Mouse (Mus musculus) forebrain, embryonic 14.5 days (tissue): ENCODE results near the gene Rfx4. TPM values are rescaled to one million over a fixed set of nuclear protein-coding genes. Genes with fewer than 3 reads are reported as not detected.

ENCODE experiments used
- ATAC-seq: fragments of 200-750 bp; cut with Nextera tagmentation; 2 replicates; pipeline ENCODE4 v1.8.0; 2017; ENCODE audit warnings: mild to moderate bottlenecking, moderate library complexity
- DNase-seq: peaks from one replicate; pipeline ENCODE4 v3.0.0-alpha.2; 2015; ENCODE audit warnings: low spot score
- H3K27ac ChIP-seq: fragments of 300-500 bp; sonication (generic); 2 replicates; pipeline ENCODE4 v1.5.1; 2014; ENCODE audit warnings: low read depth, mild to moderate bottlenecking, control low read depth, low read length, moderate library complexity
- H3K27me3 ChIP-seq: fragments of 300-500 bp; sonication (generic); replicated peaks from 2 replicates; pipeline ENCODE4 v1.6.1; 2014; ENCODE audit warnings: low read length, control low read depth, mixed read lengths; ENCODE audit not compliant: control insufficient read depth, insufficient read depth
- H3K36me3 ChIP-seq: fragments of 300-500 bp; sonication (generic); 2 replicates; pipeline ENCODE4 v1.6.1; 2014; ENCODE audit warnings: low read length, control low read depth; ENCODE audit not compliant: control insufficient read depth, insufficient read depth
- H3K4me1 ChIP-seq: fragments of 300-500 bp; sonication (generic); 2 replicates; pipeline ENCODE4 v1.6.1; 2014; ENCODE audit warnings: antibody characterized with exemption, low read length, control low read depth; ENCODE audit not compliant: control insufficient read depth, insufficient read depth
- H3K4me2 ChIP-seq: fragments of 300-500 bp; sonication (generic); 2 replicates; pipeline ENCODE4 v1.6.1; 2014; ENCODE audit warnings: mild to moderate bottlenecking, control low read depth, low read length
- H3K4me3 ChIP-seq: fragments of 300-500 bp; sonication (generic); 2 replicates; pipeline ENCODE4 v1.5.1; 2014; ENCODE audit warnings: low read depth, low read length, control low read depth
- H3K9ac ChIP-seq: fragments of 300-500 bp; sonication (generic); 2 replicates; pipeline ENCODE4 v1.6.1; 2014; ENCODE audit warnings: mild to moderate bottlenecking, low read length, control low read depth, moderate library complexity
- H3K9me3 ChIP-seq: fragments of 300-500 bp; sonication (generic); replicated peaks from 2 replicates; pipeline ENCODE4 v1.6.1; 2016; ENCODE audit warnings: low read length, control low read depth, mixed read lengths; ENCODE audit not compliant: control insufficient read depth
- WGBS: fragments of 180-500 bp; shearing (Covaris S2); extraction: QIAGEN DNeasy Blood & Tissue Kit; methylation state at CpG from one replicate; pipeline ENCODE4 v1.1.7; 2014; 5-methylcytosine and 5-hydroxymethylcytosine counted together
- polyA plus RNA-seq: library from polyadenylated mRNA; unstranded; fragments of >200 nt; fragmentation: Nextera tagmentation; extraction: Ambion mirVana; gene quantifications from 2 replicates; pipeline ENCODE4 v1.2.1, GENCODE M21; 2014

Gene Rfx4
- 8.1 and 9.5 TPM in 2 replicates for polyA plus RNA-seq

GRCm38 (mm10) chr10:84755786-84756203 lies at the start of gene Rfx4:
Rfx4 (plus strand) TSS chr10:84756062.
- Histone ChIP-seq H3K4me2 (peak within 1 kb of the TSS; percentile 89), H3K36me3 (no peaks in the 10 kb centered on the region), H3K9me3 (no peaks in the 10 kb centered on the region), H3K27ac (peak within 1 kb of the TSS; percentile 89), H3K4me3 (peak within 1 kb of the TSS; percentile 43), H3K4me1 (peaks cover 28% of the 10 kb centered on the region), H3K27me3 (peaks cover 29% of the 10 kb centered on the region), H3K9ac (peak within 1 kb of the TSS; percentile 55)
- ATAC-seq: peak; percentile 81
- under 1% methylated on average over 24 of the region's 24 CpGs for WGBS
- DNase-seq: peak; percentile 91

DNA sequence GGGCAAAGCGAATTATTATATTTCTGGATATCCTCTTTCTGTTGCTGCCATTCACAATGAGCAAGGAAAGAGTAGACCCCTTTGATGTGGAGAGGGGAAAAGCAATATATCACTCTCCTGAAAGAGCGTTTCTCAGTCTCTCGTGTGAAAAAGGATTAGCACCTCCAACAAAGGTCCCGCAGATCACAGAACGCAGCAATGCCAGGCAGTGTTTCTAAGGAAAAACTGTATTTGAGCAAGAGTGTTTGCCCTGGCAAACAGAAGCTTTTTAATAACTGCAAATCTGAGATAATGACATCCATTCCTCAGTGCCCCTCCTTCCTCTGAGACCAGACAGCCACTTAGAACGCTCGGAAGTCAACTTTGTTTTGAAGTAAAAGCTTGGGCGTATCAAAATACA lies 49.3 kb upstream of the Rfx4 start:
- no peaks in the 10 kb centered on the region for H3K9me3 ChIP-seq
- no peak overlapping the region for H3K9ac ChIP-seq
- peaks cover 18% of the 10 kb centered on the region for H3K4me1 ChIP-seq
- no peak overlapping the region for H3K4me3 ChIP-seq
- ATAC-seq (no peak), DNase-seq (no peak)
- 34% methylated on average over 8 of the region's 8 CpGs for whole genome bisulfite sequencing
- H3K27me3 ChIP-seq: no peaks in the 10 kb centered on the region
- 0 out of 2 replicates have a peak, but pooled peaks cover 7% of the 10 kb centered on the region for H3K36me3 ChIP-seq
- H3K27ac ChIP-seq: no peak overlapping the region
- no peak overlapping the region for H3K4me2 ChIP-seq

GRCm38 (mm10) chr10:84707226-84707625 lies 48.6 kb upstream of the Rfx4 start:
- WGBS: 7% methylated on average over 6 of the region's 6 CpGs
- no peak overlapping the region for H3K9ac ChIP-seq
- DNase-seq (peak; percentile 35), ATAC-seq (no peak)
- H3K9me3 ChIP-seq: no peaks in the 10 kb centered on the region
- no peak overlapping the region for H3K27ac ChIP-seq
- H3K27me3 ChIP-seq: no peaks in the 10 kb centered on the region
- no peak overlapping the region for H3K4me3 ChIP-seq
- H3K36me3 ChIP-seq: 0 out of 2 replicates have a peak, but pooled peaks cover 3% of the 10 kb centered on the region
- H3K4me2 ChIP-seq: no peak overlapping the region
- H3K4me1 ChIP-seq: peaks cover 18% of the 10 kb centered on the region

GRCm38 (mm10) chr10:84707752-84708530 lies 47.9 kb upstream of the Rfx4 start:
- H3K27me3 ChIP-seq: no peaks in the 10 kb centered on the region
- H3K4me2 ChIP-seq: no peak overlapping the region
- H3K27ac ChIP-seq: no peak overlapping the region
- no peak overlapping the region for H3K4me3 ChIP-seq
- DNase-seq (peak; percentile 44), ATAC-seq (no peak)
- H3K36me3 ChIP-seq: no peaks in the 10 kb centered on the region
- H3K9ac ChIP-seq: no peak overlapping the region
- H3K4me1 ChIP-seq: peaks cover 18% of the 10 kb centered on the region
- H3K9me3 ChIP-seq: no peaks in the 10 kb centered on the region
- 5% methylated on average over 14 of the region's 14 CpGs for WGBS

- H3K36me3 ChIP-seq: peaks cover 13% of the 10 kb centered on the region; the same call in 1 of the 2 replicates
- peaks cover 18% of the 10 kb centered on the region for H3K4me1 ChIP-seq
- peak; percentile 24 for ATAC-seq
- no peak overlapping the region for H3K9ac ChIP-seq
- no peaks in the 10 kb centered on the region for H3K9me3 ChIP-seq
- H3K27me3 ChIP-seq: no peaks in the 10 kb centered on the region
- no peak overlapping the region for H3K4me2 ChIP-seq
- peak; percentile 53 for DNase-seq
- no peak overlapping the region for H3K4me3 ChIP-seq
- no peak overlapping the region for H3K27ac ChIP-seq
- WGBS: 27% methylated on average over 4 of the region's 4 CpGs
These were observed 45.7 kb upstream of the Rfx4 start for GRCm38 (mm10) chr10:84710192-84710591.

- WGBS: 11% methylated on average over 4 of the region's 4 CpGs
- Histone ChIP-seq H3K9ac (no peak overlapping the region), H3K36me3 (peaks cover 19% of the 10 kb centered on the region; the same call in 1 of the 2 replicates), H3K4me2 (no peak overlapping the region), H3K27me3 (no peaks in the 10 kb centered on the region), H3K9me3 (no peaks in the 10 kb centered on the region), H3K4me1 (peaks cover 18% of the 10 kb centered on the region), H3K27ac (peak overlapping the region; percentile 24; the same call in 1 of the 2 replicates), H3K4me3 (no peak overlapping the region)
- peak; percentile 76 for DNase-seq
- ATAC-seq: peak; percentile 79
These were observed 45.0 kb upstream of the Rfx4 start for GRCm38 (mm10) chr10:84710827-84711226.

- 81% methylated on average over 8 of the region's 8 CpGs for WGBS
These were observed 44.4 kb upstream of the Rfx4 start for GRCm38 (mm10) chr10:84711479-84711878.

GRCm38 (mm10) chr10:84711940-84712339 lies 43.9 kb upstream of the Rfx4 start:
- Histone ChIP-seq H3K27ac (no peak overlapping the region), H3K4me3 (no peak overlapping the region), H3K27me3 (no peaks in the 10 kb centered on the region), H3K9ac (no peak overlapping the region), H3K4me1 (peaks cover 14% of the 10 kb centered on the region), H3K36me3 (peaks cover 25% of the 10 kb centered on the region), H3K9me3 (no peaks in the 10 kb centered on the region), H3K4me2 (no peak overlapping the region)
- DNase-seq: no peak
- no peak for ATAC-seq
- WGBS: 77% methylated on average over 5 of the region's 5 CpGs

More at GRCm38 (mm10) chr10:84711479-84711878, 44.4 kb upstream of the Rfx4 start:
- Histone ChIP-seq H3K4me2 (no peak overlapping the region), H3K4me3 (no peak overlapping the region), H3K27me3 (no peaks in the 10 kb centered on the region), H3K4me1 (peaks cover 17% of the 10 kb centered on the region), H3K36me3 (peaks cover 25% of the 10 kb centered on the region), H3K9me3 (no peaks in the 10 kb centered on the region), H3K27ac (peak overlapping the region; percentile 52; the same call in 1 of the 2 replicates), H3K9ac (no peak overlapping the region)
- no peak for DNase-seq
- no peak for ATAC-seq

- peaks cover 8% of the 10 kb centered on the region for H3K4me1 ChIP-seq
- no peaks in the 10 kb centered on the region for H3K27me3 ChIP-seq
These were observed 43.3 kb upstream of the Rfx4 start for GRCm38 (mm10) chr10:84712532-84712931.

More at GRCm38 (mm10) chr10:84712532-84712931, 43.3 kb upstream of the Rfx4 start:
- H3K4me3 ChIP-seq: no peak overlapping the region
- no peak overlapping the region for H3K4me2 ChIP-seq
- H3K9ac ChIP-seq: no peak overlapping the region
- DNase-seq (no peak), ATAC-seq (no peak)
- no peak overlapping the region for H3K27ac ChIP-seq
- H3K36me3 ChIP-seq: peaks cover 25% of the 10 kb centered on the region
- WGBS: 75% methylated on average over 6 of the region's 6 CpGs
- no peaks in the 10 kb centered on the region for H3K9me3 ChIP-seq
